Mouse (Mus musculus) ZHBTc4 (cell line): ENCODE measurements at regions not wholly inside any gene's neighbourhood (a gene's known extent, or its start where the extent isn't known, plus 50 kb on each side); places are given as distances from the start of the nearest gene placed in this dataset.

Experiments used
- DNase-seq: peaks from one replicate; pipeline ENCODE4 v3.0.0-alpha.2; 2011; ENCODE audit warnings: low read depth, low spot score

DNA sequence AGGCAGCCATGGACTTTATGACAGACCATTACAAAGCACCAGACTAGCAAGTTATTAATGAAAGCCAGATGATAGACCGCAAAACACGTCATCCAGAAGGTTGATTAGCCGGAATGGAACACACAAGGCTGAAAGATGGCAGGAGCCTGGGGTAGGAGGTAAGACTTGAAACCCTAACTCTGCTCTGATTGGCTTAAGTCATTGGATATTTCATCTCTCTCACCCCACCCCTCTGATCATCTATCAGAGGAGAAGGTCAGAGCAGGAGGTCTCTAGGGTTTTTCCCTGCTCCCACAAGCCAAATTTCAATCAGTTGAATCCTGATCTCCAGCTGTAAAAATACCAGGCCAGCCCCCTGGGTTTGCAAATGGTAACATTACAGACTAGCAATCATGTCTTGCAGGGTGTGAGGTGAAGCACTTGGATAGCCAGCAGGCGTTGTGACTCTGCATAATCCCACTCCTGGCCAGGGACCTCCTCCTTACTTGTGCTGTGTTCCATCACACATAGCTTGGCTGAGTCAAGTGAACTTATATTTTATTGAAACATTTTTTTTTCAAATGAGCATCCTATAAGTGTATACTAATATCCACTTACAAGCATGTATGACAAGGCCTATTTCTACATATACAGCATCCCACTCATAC, 114.6 kb upstream of the Tnp1 start:
- DNase-seq = no peak

DNA sequence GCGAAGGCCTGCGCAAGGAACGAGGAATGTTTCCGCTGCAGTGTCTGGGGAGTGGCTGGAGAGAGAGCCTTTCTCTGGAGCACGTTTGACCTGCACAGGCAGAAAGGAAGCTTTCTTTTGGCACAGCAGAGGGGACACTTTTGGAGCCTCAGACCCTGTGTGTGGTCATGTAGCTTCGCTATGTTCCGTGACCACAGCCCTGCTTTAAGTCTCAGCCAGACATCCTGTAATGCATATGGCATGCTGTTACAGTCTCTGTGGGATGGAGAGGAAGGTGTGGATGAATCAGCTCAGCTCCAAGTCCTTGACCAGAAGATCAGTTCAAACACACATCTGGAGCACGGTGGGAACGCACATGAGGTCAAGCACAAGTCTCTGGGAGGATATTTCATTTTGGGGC, 107.3 kb upstream of the Tnp1 start:
- no peak for DNase-seq

DNA sequence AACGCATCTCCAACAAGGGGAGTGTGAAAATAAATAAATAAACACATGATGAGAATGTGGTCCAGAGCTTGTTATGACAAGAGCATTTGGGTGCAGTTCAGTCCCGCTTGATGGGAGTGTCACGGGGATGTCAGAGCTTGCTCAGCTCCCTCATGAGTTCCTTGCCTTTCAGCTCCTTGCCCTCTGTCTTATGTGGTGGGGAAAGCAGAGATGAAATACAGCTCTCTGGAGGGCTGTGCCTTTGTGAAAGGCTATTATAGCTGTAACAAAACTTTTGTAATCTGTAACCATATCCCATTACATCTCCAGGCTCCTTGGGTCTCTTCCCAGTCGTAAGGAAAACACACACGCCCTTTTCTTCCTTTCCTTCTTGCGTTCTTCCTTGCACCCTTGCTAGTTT, 103.0 kb upstream of the Tnp1 start:
- DNase-seq = no peak

DNA sequence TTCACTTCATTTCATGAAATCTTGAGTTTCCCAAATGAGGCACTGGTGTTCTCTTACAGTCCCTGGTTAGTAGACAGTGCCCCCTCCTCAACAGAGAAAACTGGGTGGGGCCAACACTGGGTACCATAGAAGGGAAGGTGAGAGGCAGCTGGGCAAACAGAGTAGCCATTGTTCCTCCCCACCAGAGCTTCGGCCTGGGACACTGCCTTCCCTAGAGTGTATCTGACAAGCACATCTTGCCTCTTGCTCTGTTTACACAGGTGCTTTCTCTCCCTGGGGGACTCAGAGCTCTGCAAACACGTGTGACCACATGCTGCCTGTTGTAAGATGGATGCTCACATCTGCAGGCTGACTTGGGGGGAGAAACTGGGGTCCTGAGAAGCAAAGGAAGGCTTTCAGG, 100.8 kb upstream of the Tnp1 start:
- DNase-seq = no peak

DNA sequence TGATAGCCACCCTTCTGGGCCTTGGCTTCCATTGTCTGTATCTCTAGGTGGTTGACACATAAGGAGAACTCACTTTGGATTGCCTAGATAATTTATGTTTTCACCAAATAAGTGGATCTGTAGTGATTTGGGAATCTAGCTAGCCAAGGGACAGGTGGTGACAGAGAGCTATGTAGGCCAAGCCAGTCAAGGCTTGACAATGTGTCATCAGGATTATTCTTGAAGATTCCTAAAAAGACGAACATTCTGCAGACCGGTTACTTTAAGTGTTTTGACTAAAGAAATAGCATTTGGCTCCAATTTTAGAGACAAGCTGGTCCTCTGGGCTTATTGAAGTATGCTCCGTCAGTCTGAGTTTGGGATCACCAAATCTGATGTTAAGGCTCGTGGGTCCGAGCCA, 100.1 kb upstream of the Tnp1 start:
- DNase-seq = no peak

DNA sequence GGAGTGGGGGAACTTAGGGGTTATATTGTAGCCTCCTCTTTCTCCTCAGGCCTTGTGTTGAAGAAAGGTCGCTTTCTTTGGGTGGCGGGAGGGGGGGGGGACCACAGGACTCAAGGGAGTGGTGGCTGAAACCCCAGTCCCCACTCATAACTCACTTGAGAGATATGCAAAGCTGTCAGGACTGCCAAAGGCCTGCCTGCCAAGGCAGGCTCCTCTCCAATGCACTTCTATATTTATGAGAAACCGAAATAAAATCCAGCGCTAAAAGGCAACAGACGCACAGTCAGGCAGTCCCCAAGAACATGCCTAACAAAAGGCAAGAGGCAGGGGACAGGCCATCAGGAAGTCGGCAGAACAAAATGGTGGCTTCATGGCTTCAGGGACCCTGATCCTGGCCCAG, 97.4 kb upstream of the Tnp1 start:
- DNase-seq = no peak

DNA sequence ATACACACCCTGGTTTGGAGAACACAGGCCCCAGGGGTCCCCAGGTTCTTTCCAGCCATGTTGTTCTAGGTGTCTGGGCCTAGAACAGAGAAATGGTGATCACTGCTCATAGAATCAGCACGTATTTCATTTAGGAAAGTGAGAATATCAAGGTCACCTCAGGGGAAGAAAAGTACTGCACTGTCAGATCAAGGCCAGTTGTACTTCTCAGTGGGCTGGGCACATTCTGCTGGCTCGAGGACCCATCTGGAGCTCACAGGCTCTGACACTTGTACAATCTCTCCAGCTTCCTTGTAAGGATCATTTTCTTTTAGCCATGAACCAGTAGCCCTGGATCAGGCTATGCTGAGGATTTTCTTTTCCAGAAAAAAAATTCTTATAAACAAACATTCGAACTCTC, 97.0 kb upstream of the Tnp1 start:
- DNase-seq = no peak

DNA sequence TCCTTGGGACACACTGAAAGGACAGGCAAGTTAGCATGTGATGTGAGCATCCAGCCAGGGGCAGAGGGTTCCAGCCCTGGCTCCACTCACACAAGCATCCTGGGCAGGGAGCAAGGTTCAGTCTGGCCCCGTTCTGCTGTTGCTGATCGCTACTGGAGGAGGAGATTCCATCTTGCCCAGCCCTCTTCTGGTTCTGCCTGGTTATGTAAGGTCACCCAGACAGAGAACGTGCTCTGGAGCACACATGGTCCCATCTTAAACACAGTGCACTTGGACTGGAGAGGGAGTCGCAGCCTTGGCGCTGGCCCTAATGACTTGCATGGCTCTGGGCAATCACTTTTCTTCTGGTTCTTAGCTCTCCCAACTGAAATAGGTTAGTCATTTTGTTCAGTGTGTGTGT, 96.2 kb upstream of the Tnp1 start:
- DNase-seq = no peak

DNA sequence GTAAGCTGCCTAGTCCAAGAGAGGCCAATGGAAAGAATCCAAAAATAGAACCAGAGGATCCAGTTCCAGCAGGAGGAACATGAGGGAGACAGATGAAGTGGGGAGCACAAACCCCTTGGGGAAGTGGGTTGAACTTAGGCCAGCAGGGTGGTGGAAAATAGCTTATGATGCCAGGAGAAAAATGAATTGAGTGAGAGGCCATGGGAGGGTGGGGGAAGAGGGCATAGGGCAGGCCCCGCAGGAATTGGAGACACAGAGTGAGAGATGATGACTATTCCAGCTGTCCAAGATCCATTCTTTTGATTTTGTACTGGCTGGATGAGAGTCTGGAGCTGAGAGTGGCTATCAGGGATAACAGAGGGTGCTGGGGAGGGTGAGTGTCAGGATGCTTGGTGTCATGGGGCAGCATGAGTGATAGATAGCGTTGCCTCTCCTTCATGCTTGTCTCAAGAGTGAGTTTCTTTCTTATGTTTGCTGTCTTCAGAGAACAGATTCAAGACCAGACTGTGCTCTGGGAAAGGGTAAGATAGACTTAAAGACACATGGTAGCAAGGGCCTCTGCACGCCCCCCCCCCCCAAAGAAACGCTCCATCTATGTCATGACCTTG, 90.3 kb upstream of the Tnp1 start:
- no peak for DNase-seq

DNA sequence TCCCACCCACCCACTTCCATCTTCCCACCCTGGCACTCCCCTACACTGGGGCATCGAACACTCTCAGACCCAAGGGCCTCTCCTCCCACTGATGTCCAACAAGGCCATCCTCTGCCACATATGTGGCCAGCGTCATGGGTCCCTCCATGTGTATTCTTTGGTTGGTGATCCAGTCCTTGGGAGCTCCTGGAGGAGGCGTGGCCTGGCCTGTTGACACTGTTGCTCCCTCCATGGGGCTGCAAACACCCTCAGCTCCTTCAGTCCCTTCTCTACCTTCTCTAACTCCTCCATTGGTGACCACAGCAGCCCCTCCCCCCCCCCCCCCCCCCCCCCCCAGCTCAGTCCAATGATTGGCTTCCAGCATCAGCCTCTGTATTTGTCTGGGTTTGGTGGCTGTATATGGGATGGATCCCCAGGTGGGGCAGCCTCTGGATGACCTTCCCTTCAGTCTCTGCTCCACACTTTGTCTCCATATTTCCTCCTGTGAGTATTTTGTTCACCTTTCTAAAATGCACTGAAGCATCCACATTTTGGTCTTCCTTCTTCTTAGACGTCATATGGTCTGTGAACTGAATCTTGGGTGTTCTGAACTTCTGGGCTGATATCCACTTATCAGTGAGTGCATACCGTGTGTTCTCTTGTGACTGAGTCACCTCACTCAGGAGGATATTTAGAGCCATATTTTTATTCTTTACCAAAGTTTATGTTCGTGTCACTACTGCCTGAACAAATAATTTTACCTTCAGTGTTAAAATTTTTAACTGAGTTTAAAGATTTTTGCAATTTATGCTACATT, 82.1 kb upstream of the Tnp1 start:
- DNase-seq = no peak

DNA sequence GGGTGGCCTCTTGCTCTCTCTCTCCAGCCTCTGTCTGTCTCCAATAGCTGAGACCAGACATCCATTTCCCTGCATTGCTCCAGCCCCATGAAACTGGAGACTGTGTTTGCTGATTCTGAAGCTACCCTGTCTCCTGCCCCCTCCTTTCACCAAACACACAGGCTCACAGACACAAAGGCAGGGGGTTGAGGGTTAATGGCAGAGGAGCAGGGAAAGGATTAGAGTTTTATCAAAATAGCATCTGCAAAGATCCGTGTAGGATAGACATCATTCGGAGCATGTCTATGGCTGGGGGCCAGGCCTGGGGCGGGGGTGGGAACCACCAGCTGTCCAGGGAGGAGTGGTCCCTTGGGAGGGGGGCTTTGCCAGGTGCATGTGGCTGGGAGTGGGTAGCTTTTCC, 73.9 kb upstream of the Tnp1 start:
- no peak for DNase-seq

DNA sequence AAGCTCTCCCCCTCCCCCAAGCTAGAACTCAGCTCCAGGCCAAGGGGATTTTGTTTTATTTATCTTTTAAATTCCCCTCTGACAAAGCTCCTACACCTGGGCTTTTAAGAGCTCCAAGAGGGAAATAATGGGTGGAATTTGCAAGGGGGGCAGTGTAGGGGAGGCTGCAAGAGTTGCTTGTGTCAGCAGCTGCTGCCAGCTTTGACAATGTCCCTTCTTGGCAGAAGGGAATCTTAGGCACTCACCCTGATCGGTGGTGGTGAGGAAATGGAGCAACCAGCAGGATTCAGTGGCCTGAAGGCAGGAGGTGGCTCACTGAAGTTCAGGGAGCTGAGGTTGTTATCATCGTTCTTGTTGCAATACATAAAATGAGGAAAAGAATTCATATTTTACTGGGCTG, 72.8 kb upstream of the Tnp1 start:
- DNase-seq = peak; percentile 7

DNA sequence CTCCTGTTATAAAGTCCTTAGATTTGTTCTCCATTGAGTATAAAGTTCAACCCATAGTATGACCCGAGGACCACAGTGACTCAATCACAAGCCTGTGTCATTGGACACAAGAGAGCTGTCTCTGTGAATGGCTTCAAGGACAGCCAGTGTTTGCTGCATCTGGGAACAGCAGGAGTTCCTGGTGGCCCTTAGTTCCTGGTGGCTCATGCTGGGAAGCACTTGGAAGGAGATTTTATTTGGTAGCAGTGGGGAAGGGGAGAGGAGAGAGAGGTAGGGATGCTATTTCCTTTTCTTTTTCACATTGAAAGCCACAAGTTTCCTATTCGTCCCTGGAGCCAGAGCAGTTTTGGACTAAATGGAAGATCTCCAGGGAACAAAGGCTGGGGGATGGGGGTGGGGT, 69.2 kb upstream of the Tnp1 start:
- peak; percentile 59 for DNase-seq

DNA sequence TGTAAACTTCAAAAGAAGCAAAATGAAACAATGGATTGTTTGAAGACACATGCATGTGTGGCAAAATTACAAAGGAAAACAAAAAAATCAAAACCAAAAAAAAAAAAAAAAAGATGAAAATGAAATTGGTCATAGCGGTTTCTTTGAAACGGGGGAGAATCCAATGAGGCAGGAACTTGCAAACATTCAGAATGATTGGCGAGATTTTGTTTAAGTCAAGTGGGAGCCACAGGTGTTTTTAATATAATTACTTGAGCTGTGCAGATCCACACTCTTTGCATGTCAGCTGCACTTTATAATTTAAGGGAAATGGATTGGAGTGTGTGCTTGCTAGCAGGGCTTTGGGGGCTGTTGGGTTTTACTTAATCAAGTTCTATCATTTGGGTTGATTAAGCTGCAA, 67.7 kb upstream of the Tnp1 start:
- DNase-seq = no peak

DNA sequence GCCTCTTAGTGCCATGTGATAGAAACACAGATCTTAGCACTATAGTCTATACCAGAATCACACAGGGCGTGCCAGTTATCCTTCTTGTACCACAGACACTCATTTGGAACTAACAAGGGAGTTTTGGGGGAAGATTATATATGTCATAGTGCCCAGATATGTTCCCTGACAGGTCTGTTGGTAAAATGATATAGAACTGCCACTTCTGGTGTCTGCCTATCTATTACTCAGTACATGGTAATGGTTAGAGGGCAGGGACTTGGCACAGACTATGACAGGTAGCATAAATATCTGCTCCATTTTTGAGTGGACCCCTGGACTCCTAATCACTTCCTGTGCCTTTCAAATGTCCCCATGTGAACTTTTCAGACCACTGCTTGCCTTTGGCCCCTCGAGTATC, 63.8 kb upstream of the Tnp1 start:
- no peak for DNase-seq

DNA sequence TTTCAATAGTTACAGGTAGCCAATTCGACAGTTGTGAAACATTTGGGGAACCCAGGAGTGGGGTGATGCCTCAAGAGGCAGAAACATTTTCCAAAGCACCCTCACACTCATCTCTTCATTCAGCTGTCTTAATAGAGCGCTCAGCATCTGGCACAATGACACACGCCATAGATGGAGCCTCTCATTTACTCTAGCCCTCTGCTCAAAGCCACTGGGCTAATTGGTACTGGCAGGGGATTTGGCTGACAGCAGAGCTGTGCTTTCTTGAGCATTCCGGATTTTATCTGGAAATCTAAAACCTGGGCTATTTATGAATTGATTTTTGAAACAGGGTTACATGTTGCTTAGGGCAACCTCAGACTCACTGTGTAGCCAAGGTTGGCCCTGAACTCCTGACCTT, 61.4 kb upstream of the Tnp1 start:
- no peak for DNase-seq

DNA sequence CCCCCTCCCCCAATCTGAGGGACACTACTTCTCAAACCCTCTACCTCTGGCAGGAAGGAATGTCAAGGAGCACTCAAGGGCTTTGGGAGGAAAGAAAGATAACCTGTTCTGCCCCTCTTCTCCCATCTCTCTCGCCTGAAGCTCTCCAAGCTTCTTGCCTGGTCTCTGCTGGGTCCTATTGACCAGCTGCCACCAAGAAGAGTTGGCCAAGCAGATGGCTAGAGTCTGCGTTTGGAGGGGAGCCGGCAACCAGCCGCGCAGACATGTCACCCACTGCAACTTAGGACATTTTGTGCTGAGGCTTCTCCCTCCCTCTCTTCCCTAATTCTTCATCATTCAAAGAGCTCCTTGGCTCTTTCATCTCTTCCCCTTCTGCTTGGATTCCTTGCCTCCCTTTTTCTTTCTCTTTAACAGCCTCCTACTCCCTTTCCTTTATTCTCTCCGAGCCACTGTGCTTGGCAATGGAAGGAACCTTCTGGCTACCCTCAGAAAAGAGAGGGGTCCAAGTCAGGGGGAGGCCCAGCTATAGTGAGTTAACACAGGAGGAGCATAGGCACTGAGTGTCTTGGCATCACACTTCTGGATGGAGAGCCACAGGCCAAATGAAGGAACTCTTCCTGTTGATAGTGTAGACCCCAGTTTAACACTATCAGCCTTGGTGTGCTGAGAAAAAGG, 60.1 kb upstream of the Tnp1 start:
- DNase-seq = no peak

DNA sequence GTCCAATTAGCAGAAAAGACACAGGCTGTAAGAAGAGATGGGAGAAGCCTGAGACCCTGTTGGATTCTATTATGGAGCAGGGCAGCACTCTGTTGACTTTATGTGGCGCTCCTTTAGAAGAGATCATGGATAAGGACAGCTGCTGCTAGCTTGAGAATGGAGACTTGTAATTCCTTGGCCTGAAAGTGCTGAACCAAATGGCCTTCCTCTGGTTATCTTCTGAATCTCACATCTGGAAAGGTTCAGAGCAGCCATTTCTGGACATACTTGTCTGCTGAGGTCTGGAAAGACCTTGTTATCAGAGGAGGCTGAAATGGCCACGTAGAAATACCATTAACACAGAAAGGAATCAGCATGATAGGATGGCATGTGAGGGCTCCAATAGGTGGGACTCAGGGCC, 59.5 kb upstream of the Tnp1 start:
- DNase-seq = no peak

DNA sequence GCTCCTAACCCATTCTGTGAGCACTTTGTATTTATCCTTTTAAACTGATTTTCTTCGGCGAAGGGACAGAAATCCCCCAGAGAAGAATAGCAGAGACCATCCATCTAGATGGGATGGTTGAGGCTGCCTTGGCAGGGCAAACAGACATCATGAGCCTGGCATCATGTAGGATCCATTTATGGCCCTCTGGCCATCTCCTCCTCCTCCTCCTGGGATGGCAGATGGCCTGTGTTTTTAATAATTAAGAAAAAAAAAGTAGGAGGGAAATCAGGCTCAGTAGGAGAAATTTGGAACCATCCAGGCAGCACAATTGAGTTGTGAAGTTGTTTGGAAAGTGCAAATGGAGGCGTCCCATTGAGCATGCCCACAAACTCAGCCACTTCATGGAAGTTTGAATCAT, 58.8 kb upstream of the Tnp1 start:
- DNase-seq = no peak

DNA sequence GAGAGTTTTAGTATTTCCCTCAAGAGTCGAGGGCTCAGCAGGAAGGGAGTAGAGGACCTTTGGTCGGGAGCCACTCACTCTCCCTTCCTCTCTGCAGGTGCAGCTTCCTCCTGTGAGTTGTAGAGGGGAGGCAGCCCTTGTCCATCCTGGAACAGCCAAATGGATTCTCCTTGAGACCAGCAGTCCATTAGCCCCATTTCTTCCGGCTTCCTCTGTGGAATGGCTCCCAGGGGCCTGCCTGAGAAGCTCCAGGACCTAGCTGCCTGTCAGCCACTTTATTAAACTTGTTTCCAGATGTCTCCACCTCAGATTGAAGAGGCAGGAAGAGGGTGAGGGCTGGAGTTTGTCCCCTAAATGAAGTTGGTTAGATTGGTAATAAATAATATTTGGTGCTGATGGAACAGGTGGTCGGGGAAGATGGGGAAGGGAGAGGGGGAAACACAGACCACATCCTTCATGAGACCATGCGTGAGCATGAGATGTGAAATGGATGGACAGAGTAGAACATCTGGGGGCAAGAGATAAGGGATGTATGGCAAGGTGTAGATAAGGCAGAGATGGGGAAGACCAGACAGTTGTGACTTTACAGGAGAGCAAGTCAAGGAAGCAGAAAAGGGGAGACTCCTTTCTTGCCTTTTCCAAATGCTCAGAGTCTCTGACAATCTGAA, 56.7 kb upstream of the Tnp1 start:
- DNase-seq = no peak

DNA sequence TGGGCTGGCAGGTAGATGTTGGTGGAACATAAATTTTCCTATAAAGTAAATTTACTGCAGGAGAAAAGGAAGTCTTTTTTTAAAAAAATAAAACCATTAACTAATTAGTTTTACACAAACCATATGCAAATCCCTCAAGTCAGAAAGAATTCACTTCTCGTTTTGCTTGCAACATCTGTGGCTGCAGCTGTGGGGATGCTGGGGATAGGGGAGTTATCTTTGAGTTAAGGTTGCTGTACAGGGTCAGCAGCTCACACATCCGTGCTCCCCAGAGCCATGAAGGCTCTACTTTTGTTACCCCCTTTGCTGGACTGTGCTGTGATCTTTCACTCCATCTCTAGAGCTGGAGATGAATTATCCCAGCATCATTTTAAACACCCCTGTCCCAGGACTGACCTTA, 54.4 kb upstream of the Tnp1 start:
- DNase-seq = no peak
